Mouse (Mus musculus) hindbrain, embryonic 14.5 days (tissue): ENCODE results near the gene Acsl1. TPM values are rescaled to one million over a fixed set of nuclear protein-coding genes. Genes with fewer than 3 reads are reported as not detected.

Experiments
- ATAC-seq: fragments of 200-750 bp; cut with Nextera tagmentation; 2 replicates; pipeline ENCODE4 v1.8.0; 2017; ENCODE audit warnings: moderate number of reproducible peaks, mild to moderate bottlenecking, moderate TSS enrichment, moderate library complexity; ENCODE audit not compliant: low FRiP score
- DNase-seq: peaks from one replicate; pipeline ENCODE4 v3.0.0-alpha.2; 2015; ENCODE audit warnings: low spot score
- H3K27ac ChIP-seq: fragments of 300-500 bp; sonication (generic); 2 replicates; pipeline ENCODE4 v1.5.1; 2014; ENCODE audit warnings: mild to moderate bottlenecking, moderate library complexity
- H3K27me3 ChIP-seq: fragments of 300-500 bp; sonication (generic); 2 replicates; pipeline ENCODE4 v1.6.1; 2014; ENCODE audit warnings: mild to moderate bottlenecking, low read length, mixed read lengths; ENCODE audit not compliant: control insufficient read depth, insufficient read depth
- H3K36me3 ChIP-seq: fragments of 300-500 bp; sonication (generic); replicated peaks from 2 replicates; pipeline ENCODE4 v1.6.1; 2014; ENCODE audit not compliant: control insufficient read depth, insufficient read depth
- H3K4me1 ChIP-seq: fragments of 300-500 bp; sonication (generic); replicated peaks from 2 replicates; pipeline ENCODE4 v1.6.1; 2014; ENCODE audit warnings: antibody characterized with exemption, low read length, mixed read lengths; ENCODE audit not compliant: control insufficient read depth, insufficient read depth
- H3K4me2 ChIP-seq: fragments of 300-500 bp; sonication (generic); replicated peaks from 2 replicates; pipeline ENCODE4 v1.6.1; 2014; ENCODE audit warnings: mild to moderate bottlenecking, moderate library complexity
- H3K4me3 ChIP-seq: fragments of 300-500 bp; sonication (generic); replicated peaks from 2 replicates; pipeline ENCODE4 v1.5.1; 2014; ENCODE audit warnings: mild to moderate bottlenecking, low read length
- H3K9ac ChIP-seq: fragments of 300-500 bp; sonication (generic); 2 replicates; pipeline ENCODE4 v1.6.1; 2014
- H3K9me3 ChIP-seq: fragments of 300-500 bp; sonication (generic); 2 replicates; pipeline ENCODE4 v1.6.1; 2016; ENCODE audit warnings: low read length; ENCODE audit not compliant: control insufficient read depth
- WGBS: fragments of 180-500 bp; shearing (Covaris S2); extraction: QIAGEN DNeasy Blood & Tissue Kit; methylation state at CpG from one replicate; pipeline ENCODE4 v1.1.7; 2014; 5-methylcytosine and 5-hydroxymethylcytosine counted together
- polyA plus RNA-seq: library from polyadenylated mRNA; unstranded; fragments of >200 nt; fragmentation: Nextera tagmentation; extraction: Ambion mirVana; gene quantifications from 2 replicates; pipeline ENCODE4 v1.2.1, GENCODE M21; 2014

The Acsl1 gene
- 21.9 and 22.1 TPM in 2 replicates for polyA plus RNA-seq

GRCm38 (mm10) chr8:46470792-46471781, at the start of gene Acsl1:
Gene Acsl1 (plus strand): TSS chr8:46471037.
- DNase-seq (peak; percentile 89), ATAC-seq (peak; percentile 95)
- H3K9me3 ChIP-seq, result no peaks in the 10 kb centered on the region
- no peaks in the 10 kb centered on the region for H3K36me3 ChIP-seq
- peaks cover 5% of the 10 kb centered on the region; the same call in 1 of the 2 replicates for H3K4me1 ChIP-seq
- peak within 1 kb of the TSS; percentile 83 for H3K27ac ChIP-seq
- H3K9ac ChIP-seq, result peak within 1 kb of the TSS; percentile 79
- peak within 1 kb of the TSS; percentile 71 for H3K4me2 ChIP-seq
- WGBS, result under 1% methylated on average over 95 of the region's 106 CpGs
- peak within 1 kb of the TSS; percentile 64 for H3K4me3 ChIP-seq
- H3K27me3 ChIP-seq, result no peaks in the 10 kb centered on the region

- H3K4me1 ChIP-seq, result no peaks in the 10 kb centered on the region
- 83% methylated on average over 6 of the region's 6 CpGs for WGBS
- H3K9ac ChIP-seq, result no peak overlapping the region
- no peak overlapping the region for H3K27ac ChIP-seq
- H3K9me3 ChIP-seq, result no peaks in the 10 kb centered on the region
- DNase-seq (no peak), ATAC-seq (no peak)
- H3K36me3 ChIP-seq, result no peaks in the 10 kb centered on the region
- no peak overlapping the region for H3K4me2 ChIP-seq
- H3K4me3 ChIP-seq, result no peak overlapping the region
- no peaks in the 10 kb centered on the region for H3K27me3 ChIP-seq
Measured at GRCm38 (mm10) chr8:46421515-46421914, 49.3 kb upstream of the Acsl1 start.

- H3K9ac ChIP-seq, result no peak overlapping the region
- H3K9me3 ChIP-seq, result no peaks in the 10 kb centered on the region
- no peak for DNase-seq
- no peak overlapping the region for H3K4me3 ChIP-seq
- no peaks in the 10 kb centered on the region for H3K27me3 ChIP-seq
- no peak overlapping the region for H3K4me2 ChIP-seq
- H3K4me1 ChIP-seq, result no peaks in the 10 kb centered on the region
- H3K27ac ChIP-seq, result no peak overlapping the region
- no peaks in the 10 kb centered on the region for H3K36me3 ChIP-seq
- ATAC-seq, result no peak
Measured at GRCm38 (mm10) chr8:46427940-46428339, 42.9 kb upstream of the Acsl1 start.

- H3K9ac ChIP-seq, result no peak overlapping the region
- 76% methylated on average over 7 of the region's 7 CpGs for WGBS
- no peaks in the 10 kb centered on the region for H3K27me3 ChIP-seq
- no peaks in the 10 kb centered on the region for H3K4me1 ChIP-seq
- H3K27ac ChIP-seq, result no peak overlapping the region
- no peak for DNase-seq
- ATAC-seq, result no peak
- no peaks in the 10 kb centered on the region for H3K9me3 ChIP-seq
- no peaks in the 10 kb centered on the region for H3K36me3 ChIP-seq
- H3K4me2 ChIP-seq, result no peak overlapping the region
- no peak overlapping the region for H3K4me3 ChIP-seq
Measured at GRCm38 (mm10) chr8:46429871-46430270, 41.0 kb upstream of the Acsl1 start.

- Histone ChIP-seq H3K9ac (no peak overlapping the region), H3K9me3 (no peaks in the 10 kb centered on the region), H3K4me3 (no peak overlapping the region), H3K36me3 (no peaks in the 10 kb centered on the region), H3K4me1 (no peaks in the 10 kb centered on the region), H3K4me2 (no peak overlapping the region), H3K27me3 (no peaks in the 10 kb centered on the region), H3K27ac (no peak overlapping the region)
- DNase-seq (no peak), ATAC-seq (no peak)
- WGBS, result 87% methylated on average over 4 of the region's 4 CpGs
Measured at GRCm38 (mm10) chr8:46431921-46432320, 38.9 kb upstream of the Acsl1 start.

- 92% methylated on average over 3 of the region's 3 CpGs for WGBS
- no peaks in the 10 kb centered on the region for H3K27me3 ChIP-seq
- no peak for DNase-seq
- H3K36me3 ChIP-seq, result no peaks in the 10 kb centered on the region
- H3K4me2 ChIP-seq, result no peak overlapping the region
- H3K4me3 ChIP-seq, result no peak overlapping the region
- no peak for ATAC-seq
- H3K27ac ChIP-seq, result no peak overlapping the region
- H3K9me3 ChIP-seq, result no peaks in the 10 kb centered on the region
- H3K4me1 ChIP-seq, result no peaks in the 10 kb centered on the region
- no peak overlapping the region for H3K9ac ChIP-seq
Measured at GRCm38 (mm10) chr8:46432581-46432980, 38.3 kb upstream of the Acsl1 start.

- H3K4me2 ChIP-seq, result no peak overlapping the region
- no peak overlapping the region for H3K9ac ChIP-seq
- H3K27ac ChIP-seq, result no peak overlapping the region
- H3K4me1 ChIP-seq, result no peaks in the 10 kb centered on the region
- 76% methylated on average over 1 of the region's 1 CpGs for WGBS
- DNase-seq (no peak), ATAC-seq (no peak)
- H3K4me3 ChIP-seq, result no peak overlapping the region
- no peaks in the 10 kb centered on the region for H3K36me3 ChIP-seq
- H3K9me3 ChIP-seq, result no peaks in the 10 kb centered on the region
- H3K27me3 ChIP-seq, result no peaks in the 10 kb centered on the region
Measured at GRCm38 (mm10) chr8:46433656-46434055, 37.2 kb upstream of the Acsl1 start.

GRCm38 (mm10) chr8:46438491-46438890, 32.3 kb upstream of the Acsl1 start:
- Histone ChIP-seq H3K4me3 (no peak overlapping the region), H3K9ac (no peak overlapping the region), H3K36me3 (no peaks in the 10 kb centered on the region), H3K27me3 (no peaks in the 10 kb centered on the region), H3K4me1 (no peaks in the 10 kb centered on the region), H3K9me3 (no peaks in the 10 kb centered on the region), H3K4me2 (no peak overlapping the region), H3K27ac (no peak overlapping the region)
- WGBS, result 70% methylated on average over 10 of the region's 10 CpGs
- DNase-seq, result no peak
- ATAC-seq, result no peak

GRCm38 (mm10) chr8:46445964-46446915, 24.6 kb upstream of the Acsl1 start:
- Histone ChIP-seq H3K4me2 (no peak overlapping the region), H3K4me1 (no peaks in the 10 kb centered on the region), H3K36me3 (no peaks in the 10 kb centered on the region), H3K27me3 (no peaks in the 10 kb centered on the region), H3K9me3 (no peaks in the 10 kb centered on the region), H3K9ac (no peak overlapping the region), H3K4me3 (no peak overlapping the region), H3K27ac (no peak overlapping the region)
- no peak for DNase-seq
- 58% methylated on average over 12 of the region's 12 CpGs for WGBS
- no peak for ATAC-seq
